Mouse (Mus musculus) thymus, adult 2 months (tissue): ENCODE results near the gene Tbx10.
"Not testable (repeated sequence)": the region's sequence is repeated elsewhere in the genome, so short reads cannot be mapped to it uniquely, and the experiment has no call there.

Source experiments
- CTCF ChIP-seq: fragments of 200-500 bp; IDR thresholded peaks from 2 replicates; pipeline ENCODE4 v1.5.1; 2012; ENCODE audit warnings: mild to moderate bottlenecking, control low read depth, low read length, moderate library complexity, borderline replicate concordance; ENCODE audit not compliant: control insufficient read depth, poor library complexity, insufficient read depth; ENCODE audit errors: extremely low read depth
- POLR2A ChIP-seq: fragments of 200-500 bp; IDR thresholded peaks from 2 replicates; pipeline ENCODE4 v1.6.1; 2012; ENCODE audit warnings: mild to moderate bottlenecking, low read length, control low read depth, moderate library complexity; ENCODE audit not compliant: control insufficient read depth, poor library complexity, insufficient read depth; ENCODE audit errors: extremely low read depth

DNA sequence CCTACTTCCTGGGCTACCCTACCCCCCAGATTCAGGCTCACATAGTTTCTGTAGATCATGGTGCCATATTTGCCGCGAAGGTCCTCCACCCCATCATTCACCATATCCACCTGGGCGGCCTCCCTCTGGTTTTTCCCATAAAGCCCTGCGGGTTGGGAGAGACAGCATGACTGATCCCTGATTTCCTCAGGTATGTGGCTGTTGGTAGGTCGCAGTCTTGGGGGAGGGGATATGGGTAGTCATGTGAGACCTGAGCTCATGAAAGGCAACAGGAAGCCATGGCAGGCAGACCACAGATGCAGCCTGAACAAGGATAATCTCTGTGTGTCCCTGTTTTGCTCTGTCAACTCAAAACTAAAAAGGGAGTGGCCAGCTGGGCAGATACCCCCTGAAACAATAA, 48.4 kb downstream of the Tbx10 start:
- not testable (repeated sequence) for TF ChIP-seq CTCF, POLR2A
